Mouse (Mus musculus): ENCODE measurements around the gene Srcin1. TPM values are rescaled to one million over a fixed set of nuclear protein-coding genes. Genes with fewer than 3 reads are reported as not detected.

Gene Srcin1
- total and polyA plus RNA-seq, 2 experiments from 2014 or later: 14.3 to 141 TPM

GRCm38 (mm10) chr11:97532354-97532753, 43.6 kb downstream of the Srcin1 start:
- Histone ChIP-seq H3K4me2 (ENCODE audit: low read depth, low read length) (peak overlapping the region; percentile 55), H3K9ac (replicated peaks; ENCODE audit: low read length) (peak overlapping the region; percentile 35), H3K36me3 (ENCODE audit: insufficient read depth, low read length) (0 out of 2 replicates have a peak, but pooled peaks cover 6% of the 10 kb centered on the region), H3K27ac (peak overlapping the region; percentile 83), H3K27me3 (ENCODE audit: insufficient read depth, low read length) (peaks cover 4% of the 10 kb centered on the region; the same call in 1 of the 2 replicates), H3K9me3 (ENCODE audit: low read length) (no peaks in the 10 kb centered on the region), H3K4me3 (ENCODE audit: low read length) (peak overlapping the region; percentile 26; the same call in 1 of the 2 replicates), H3K4me1 (ENCODE audit: insufficient read depth, low read length) (peaks cover 17% of the 10 kb centered on the region; the same call in 1 of the 2 replicates)
- no peak for TF ChIP-seq CTCF (IDR thresholded peaks at IDR 0.05; ENCODE audit: low read depth)
- WGBS: 28% methylated on average over 8 of the region's 8 CpGs
- DNase-seq (ENCODE audit: low spot score) (peak; percentile 75), ATAC-seq (peak; percentile 15; the same call in 1 of the 2 replicates)

- Histone ChIP-seq H3K4me1 (ENCODE audit: insufficient read depth, low read length) (peaks cover 12% of the 10 kb centered on the region; the same call in 1 of the 2 replicates), H3K9me3 (ENCODE audit: low read length) (no peaks in the 10 kb centered on the region), H3K27me3 (ENCODE audit: insufficient read depth, low read length) (0 out of 2 replicates have a peak, but pooled peaks cover 4% of the 10 kb centered on the region), H3K36me3 (ENCODE audit: insufficient read depth, low read length) (0 out of 2 replicates have a peak, but pooled peaks cover 7% of the 10 kb centered on the region), H3K4me3 (ENCODE audit: low read length) (peak overlapping the region; percentile 26), H3K9ac (replicated peaks; ENCODE audit: low read length) (peak overlapping the region; percentile 35; the same call in 1 of the 2 replicates), H3K4me2 (ENCODE audit: low read depth, low read length) (peak overlapping the region; percentile 55), H3K27ac (peak overlapping the region; percentile 83)
- peak; percentile 88 for TF ChIP-seq CTCF (IDR thresholded peaks at IDR 0.05; ENCODE audit: low read depth)
- WGBS: 7% methylated on average over 46 of the region's 46 CpGs
- ATAC-seq (peak; percentile 66), DNase-seq (ENCODE audit: low spot score) (peak; percentile 97)
Observed at GRCm38 (mm10) chr11:97531381-97532260, 44.4 kb downstream of the Srcin1 start.

GRCm38 (mm10) chr11:97530961-97531360, 45.0 kb downstream of the Srcin1 start:
- Histone ChIP-seq H3K4me2 (ENCODE audit: low read depth, low read length) (no peak overlapping the region), H3K36me3 (ENCODE audit: insufficient read depth, low read length) (peaks cover 13% of the 10 kb centered on the region; the same call in 1 of the 2 replicates)

GRCm38 (mm10) chr11:97530069-97530468, 45.9 kb downstream of the Srcin1 start:
- no peak for TF ChIP-seq CTCF (IDR thresholded peaks at IDR 0.05; ENCODE audit: low read depth)
- DNase-seq (ENCODE audit: low spot score) (no peak), ATAC-seq (no peak)
- 83% methylated on average over 6 of the region's 6 CpGs for WGBS
- Histone ChIP-seq H3K4me2 (ENCODE audit: low read depth, low read length) (no peak overlapping the region), H3K27me3 (ENCODE audit: insufficient read depth, low read length) (no peaks in the 10 kb centered on the region), H3K9me3 (ENCODE audit: low read length) (no peaks in the 10 kb centered on the region), H3K4me1 (ENCODE audit: insufficient read depth, low read length) (peaks cover 9% of the 10 kb centered on the region; the same call in 1 of the 2 replicates), H3K4me3 (ENCODE audit: low read length) (no peak overlapping the region), H3K27ac (no peak overlapping the region), H3K9ac (replicated peaks; ENCODE audit: low read length) (no peak overlapping the region), H3K36me3 (ENCODE audit: insufficient read depth, low read length) (peaks cover 17% of the 10 kb centered on the region)

More at GRCm38 (mm10) chr11:97530961-97531360, 45.0 kb downstream of the Srcin1 start:
- peak overlapping the region; percentile 83 for H3K27ac ChIP-seq
- DNase-seq (ENCODE audit: low spot score) (no peak), ATAC-seq (no peak)
- H3K4me3 ChIP-seq (ENCODE audit: low read length): no peak overlapping the region
- H3K27me3 ChIP-seq (ENCODE audit: insufficient read depth, low read length): 0 out of 2 replicates have a peak, but pooled peaks cover 4% of the 10 kb centered on the region
- TF ChIP-seq CTCF (IDR thresholded peaks at IDR 0.05; ENCODE audit: low read depth): no peak
- H3K9ac ChIP-seq (replicated peaks; ENCODE audit: low read length): no peak overlapping the region
- 43% methylated on average over 5 of the region's 5 CpGs for WGBS
- H3K9me3 ChIP-seq (ENCODE audit: low read length): no peaks in the 10 kb centered on the region
- H3K4me1 ChIP-seq (ENCODE audit: insufficient read depth, low read length): peaks cover 9% of the 10 kb centered on the region; the same call in 1 of the 2 replicates

DNA sequence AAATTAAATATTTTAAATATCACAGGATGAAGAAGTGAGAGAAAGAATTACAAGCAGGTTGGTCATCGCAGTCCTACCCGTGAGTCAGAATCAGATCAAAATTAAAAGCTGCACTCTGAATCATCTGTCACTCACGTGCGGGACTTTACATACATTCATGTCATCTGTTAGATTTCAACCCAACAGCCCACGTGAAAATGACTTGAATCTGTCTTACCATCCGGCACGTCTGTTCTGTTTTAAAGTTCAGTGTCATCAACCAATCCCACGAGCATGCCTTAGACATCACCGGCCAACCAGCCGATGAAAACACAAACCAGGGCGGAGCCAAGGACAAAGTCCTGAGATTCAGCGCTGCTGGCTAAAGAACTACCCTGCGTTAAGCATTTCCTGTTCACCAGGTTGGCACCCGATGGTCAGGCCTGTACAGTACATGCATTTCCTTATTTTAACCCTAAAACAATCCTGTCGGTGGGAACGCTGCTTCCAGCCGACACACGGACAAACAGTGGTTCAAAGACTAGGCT, 47.6 kb downstream of the Srcin1 start:
- Histone ChIP-seq H3K4me1 (ENCODE audit: insufficient read depth, low read length) (peaks cover 17% of the 10 kb centered on the region), H3K9ac (replicated peaks; ENCODE audit: low read length) (no peak overlapping the region), H3K27ac (no peak overlapping the region), H3K27me3 (ENCODE audit: insufficient read depth, low read length) (no peaks in the 10 kb centered on the region), H3K4me2 (ENCODE audit: low read depth, low read length) (no peak overlapping the region), H3K9me3 (ENCODE audit: low read length) (no peaks in the 10 kb centered on the region), H3K36me3 (ENCODE audit: insufficient read depth, low read length) (peaks cover 12% of the 10 kb centered on the region), H3K4me3 (ENCODE audit: low read length) (no peak overlapping the region)
- DNase-seq (ENCODE audit: low spot score): no peak
- no peak for TF ChIP-seq CTCF (IDR thresholded peaks at IDR 0.05; ENCODE audit: low read depth)
- ATAC-seq: no peak
- 77% methylated on average over 18 of the region's 18 CpGs for WGBS

DNA sequence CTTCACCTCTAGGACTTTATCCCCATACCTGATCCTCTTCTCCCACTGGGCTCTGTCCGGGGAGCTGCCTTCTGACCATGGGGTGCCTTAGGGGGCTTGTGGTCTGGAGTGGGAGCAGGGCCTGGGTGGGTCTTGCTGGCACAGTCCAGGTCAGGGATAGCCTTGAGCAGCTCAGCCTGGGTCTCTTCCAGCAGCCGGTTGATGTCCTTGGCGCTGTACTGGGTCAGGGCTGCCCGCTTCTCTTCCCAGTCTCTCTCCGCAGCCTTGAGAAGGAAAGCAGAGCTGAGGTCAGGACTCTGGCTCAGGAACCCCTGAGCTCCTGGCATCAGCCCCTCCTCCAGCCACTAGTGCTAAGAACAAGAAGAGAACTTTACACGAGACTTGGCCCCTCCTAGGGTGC, 50.7 kb downstream of the Srcin1 start:
- H3K36me3 ChIP-seq (ENCODE audit: insufficient read depth, low read length): peaks cover 27% of the 10 kb centered on the region
- H3K27ac ChIP-seq: peak overlapping the region; percentile 58; the same call in 1 of the 2 replicates
- H3K9me3 ChIP-seq (ENCODE audit: low read length): no peaks in the 10 kb centered on the region
- 85% methylated on average over 6 of the region's 6 CpGs for WGBS
- no peaks in the 10 kb centered on the region for H3K27me3 ChIP-seq (ENCODE audit: insufficient read depth, low read length)
- DNase-seq (ENCODE audit: low spot score): no peak
- no peak overlapping the region for H3K4me2 ChIP-seq (ENCODE audit: low read depth, low read length)
- H3K9ac ChIP-seq (replicated peaks; ENCODE audit: low read length): no peak overlapping the region
- H3K4me3 ChIP-seq (ENCODE audit: low read length): no peak overlapping the region
- no peak for TF ChIP-seq CTCF (IDR thresholded peaks at IDR 0.05; ENCODE audit: low read depth)
- ATAC-seq: no peak
- H3K4me1 ChIP-seq (ENCODE audit: insufficient read depth, low read length): peaks cover 11% of the 10 kb centered on the region
